Mouse (Mus musculus): ENCODE measurements around the gene Smbd1. TPM values are rescaled to one million over a fixed set of nuclear protein-coding genes. Genes with fewer than 3 reads are reported as not detected.

Smbd1 gene
- polyA plus RNA-seq, 1 experiment from 2014 or later, result not detected

GRCm38 (mm10) chr16:32778956-32779355 is 31.3 kb downstream of the Smbd1 start:
- H3K4me2 ChIP-seq, result no peak overlapping the region
- H3K4me3 ChIP-seq (ENCODE audit: low read depth, low read length), result no peak overlapping the region
- no peak overlapping the region for H3K27ac ChIP-seq (ENCODE audit: low read depth)
- H3K27me3 ChIP-seq (ENCODE audit: insufficient read depth, low read length), result no peaks in the 10 kb centered on the region
- 37% methylated on average over 8 of the region's 8 CpGs for WGBS
- ATAC-seq (ENCODE audit: insufficient read depth), result no peak
- H3K4me1 ChIP-seq (ENCODE audit: insufficient read depth), result no peaks in the 10 kb centered on the region
- no peaks in the 10 kb centered on the region for H3K36me3 ChIP-seq (ENCODE audit: insufficient read depth)
- no peaks in the 10 kb centered on the region for H3K9me3 ChIP-seq (ENCODE audit: low read depth, low read length)
- no peak for TF ChIP-seq CTCF (IDR thresholded peaks at IDR 0.05; ENCODE audit: low read depth)
- no peak for DNase-seq
- H3K9ac ChIP-seq, result no peak overlapping the region

GRCm38 (mm10) chr16:32776676-32777075 is 33.6 kb downstream of the Smbd1 start:
- H3K27ac ChIP-seq (ENCODE audit: low read depth), result no peak overlapping the region
- H3K36me3 ChIP-seq (ENCODE audit: insufficient read depth), result no peaks in the 10 kb centered on the region
- H3K4me2 ChIP-seq, result no peak overlapping the region
- H3K9ac ChIP-seq, result no peak overlapping the region
- no peaks in the 10 kb centered on the region for H3K9me3 ChIP-seq (ENCODE audit: low read depth, low read length)
- TF ChIP-seq CTCF (IDR thresholded peaks at IDR 0.05; ENCODE audit: low read depth), result no peak
- H3K4me3 ChIP-seq (ENCODE audit: low read depth, low read length), result no peak overlapping the region
- no peaks in the 10 kb centered on the region for H3K4me1 ChIP-seq (ENCODE audit: insufficient read depth)
- 76% methylated on average over 10 of the region's 10 CpGs for WGBS
- H3K27me3 ChIP-seq (ENCODE audit: insufficient read depth, low read length), result no peaks in the 10 kb centered on the region
- ATAC-seq (ENCODE audit: insufficient read depth), result no peak
- no peak for DNase-seq

- ATAC-seq (ENCODE audit: insufficient read depth), result no peak
- WGBS, result 88% methylated on average over 7 of the region's 7 CpGs
- TF ChIP-seq CTCF (IDR thresholded peaks at IDR 0.05; ENCODE audit: low read depth), result no peak
These were observed 43.4 kb downstream of the Smbd1 start for GRCm38 (mm10) chr16:32766904-32767303.

GRCm38 (mm10) chr16:32764961-32765360 is 45.3 kb downstream of the Smbd1 start:
- no peak for TF ChIP-seq CTCF (IDR thresholded peaks at IDR 0.05; ENCODE audit: low read depth)

More at GRCm38 (mm10) chr16:32766904-32767303, 43.4 kb downstream of the Smbd1 start:
- Histone ChIP-seq H3K4me3 (ENCODE audit: low read depth, low read length) (no peak overlapping the region), H3K4me2 (no peak overlapping the region), H3K27me3 (ENCODE audit: insufficient read depth, low read length) (no peaks in the 10 kb centered on the region), H3K4me1 (ENCODE audit: insufficient read depth) (no peaks in the 10 kb centered on the region), H3K27ac (ENCODE audit: low read depth) (no peak overlapping the region), H3K9me3 (ENCODE audit: low read depth, low read length) (no peaks in the 10 kb centered on the region), H3K9ac (no peak overlapping the region), H3K36me3 (ENCODE audit: insufficient read depth) (no peaks in the 10 kb centered on the region)
- no peak for DNase-seq

GRCm38 (mm10) chr16:32764550-32764949 is 45.7 kb downstream of the Smbd1 start:
- Histone ChIP-seq H3K4me3 (ENCODE audit: low read depth, low read length) (no peak overlapping the region), H3K27me3 (ENCODE audit: insufficient read depth, low read length) (no peaks in the 10 kb centered on the region), H3K9ac (no peak overlapping the region), H3K9me3 (ENCODE audit: low read depth, low read length) (no peaks in the 10 kb centered on the region), H3K4me2 (no peak overlapping the region), H3K27ac (ENCODE audit: low read depth) (no peak overlapping the region), H3K4me1 (ENCODE audit: insufficient read depth) (no peaks in the 10 kb centered on the region), H3K36me3 (ENCODE audit: insufficient read depth) (no peaks in the 10 kb centered on the region)
- no peak for ATAC-seq (ENCODE audit: insufficient read depth)
- WGBS, result 71% methylated on average over 2 of the region's 2 CpGs
- no peak for DNase-seq
- no peak for TF ChIP-seq CTCF (IDR thresholded peaks at IDR 0.05; ENCODE audit: low read depth)

More at GRCm38 (mm10) chr16:32764961-32765360, 45.3 kb downstream of the Smbd1 start:
- Histone ChIP-seq H3K36me3 (ENCODE audit: insufficient read depth) (no peaks in the 10 kb centered on the region), H3K9me3 (ENCODE audit: low read depth, low read length) (no peaks in the 10 kb centered on the region), H3K4me2 (no peak overlapping the region), H3K4me3 (ENCODE audit: low read depth, low read length) (no peak overlapping the region), H3K27ac (ENCODE audit: low read depth) (no peak overlapping the region), H3K9ac (no peak overlapping the region), H3K4me1 (ENCODE audit: insufficient read depth) (no peaks in the 10 kb centered on the region), H3K27me3 (ENCODE audit: insufficient read depth, low read length) (no peaks in the 10 kb centered on the region)
- ATAC-seq (ENCODE audit: insufficient read depth) (no peak), DNase-seq (no peak)
- 60% methylated on average over 6 of the region's 6 CpGs for WGBS

Other genes starting within 250 kb of the Smbd1 start
- 64.5 and 71.2 TPM in 2 replicates for gene Tfrc, start 201.6 kb downstream of the Smbd1 start, polyA plus RNA-seq (2014; fragmentation: Nextera tagmentation; extraction: Ambion mirVana)
- 20.0 and 21.6 TPM in 2 replicates for gene Tnk2, start 166.6 kb downstream of the Smbd1 start, polyA plus RNA-seq (2014; fragmentation: Nextera tagmentation; extraction: Ambion mirVana)
- 0.67 and 0.93 TPM in 2 replicates for gene Muc4, start 74.6 kb downstream of the Smbd1 start, polyA plus RNA-seq (2014; fragmentation: Nextera tagmentation; extraction: Ambion mirVana)
- gene Muc20, start 13.0 kb downstream of the Smbd1 start, polyA plus RNA-seq (2014; fragmentation: Nextera tagmentation; extraction: Ambion mirVana), result not detected in 2 replicates
- 133 and 134 TPM in 2 replicates for gene Fyttd1, start 67.0 kb upstream of the Smbd1 start, polyA plus RNA-seq (2014; fragmentation: Nextera tagmentation; extraction: Ambion mirVana)
- 18.2 and 18.6 TPM in 2 replicates for gene Rubcn, start 67.3 kb upstream of the Smbd1 start, polyA plus RNA-seq (2014; fragmentation: Nextera tagmentation; extraction: Ambion mirVana)
- 26.6 and 26.9 TPM in 2 replicates for gene Lrch3, start 103.6 kb upstream of the Smbd1 start, polyA plus RNA-seq (2014; fragmentation: Nextera tagmentation; extraction: Ambion mirVana)
- 2.6 TPM in 2 replicates for gene Iqcg, start 245.7 kb upstream of the Smbd1 start, polyA plus RNA-seq (2014; fragmentation: Nextera tagmentation; extraction: Ambion mirVana)
- 1,015 and 1,080 TPM in 2 replicates for gene Rpl35a, start 246.0 kb upstream of the Smbd1 start, polyA plus RNA-seq (2014; fragmentation: Nextera tagmentation; extraction: Ambion mirVana)